Mouse (Mus musculus): ENCODE data around the gene Spdl1.

Spdl1 gene

DNA sequence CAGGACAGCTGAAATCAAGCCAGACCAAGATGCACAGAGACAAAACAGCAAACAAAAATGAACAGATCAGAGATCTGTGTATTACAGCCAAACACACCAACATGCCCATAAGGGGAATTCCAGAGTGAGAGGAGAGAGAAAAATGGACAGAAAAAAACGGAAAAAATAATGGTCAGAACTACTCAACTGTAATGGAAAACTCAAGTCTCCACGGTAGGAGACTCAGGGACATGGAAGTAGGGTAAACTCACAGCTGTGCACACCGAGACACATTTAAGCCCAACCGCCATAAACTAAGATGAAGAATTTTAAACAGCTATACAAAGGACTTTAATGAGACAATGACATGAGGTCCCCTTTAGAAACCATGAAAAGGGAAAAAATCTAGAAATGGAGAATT is 73.9 kb downstream of the Spdl1 start:
- DNase-seq (ENCODE audit: low read depth, low spot score): no peak
